Mouse (Mus musculus) forebrain, embryonic 10.5 days (tissue): ENCODE data around the gene Upk2. TPM values are rescaled to one million over a fixed set of nuclear protein-coding genes. Genes with fewer than 3 reads are reported as not detected.
A peak's percentile ranks its signal among the peaks of the same experiment; 100 is the strongest.
"Not testable (repeated sequence)": the region's sequence is repeated elsewhere in the genome, so short reads cannot be mapped to it uniquely, and the experiment has no call there.

Source experiments
- DNase-seq: peaks from one replicate; pipeline ENCODE4 v3.0.0-alpha.2; 2017; ENCODE audit warnings: low spot score; ENCODE audit errors: extremely low spot score
- H3K27ac ChIP-seq: fragments of 300-500 bp; sonication (generic); 2 replicates; pipeline ENCODE4 v1.5.1; 2016; ENCODE audit warnings: mild to moderate bottlenecking
- H3K27me3 ChIP-seq: fragments of 300-500 bp; sonication (generic); 2 replicates; pipeline ENCODE4 v1.6.1; 2016; ENCODE audit warnings: mild to moderate bottlenecking; ENCODE audit not compliant: poor library complexity, severe bottlenecking
- H3K36me3 ChIP-seq: fragments of 300-500 bp; sonication (generic); replicated peaks from 2 replicates; pipeline ENCODE4 v1.6.1; 2016; ENCODE audit warnings: mild to moderate bottlenecking, moderate library complexity
- H3K4me1 ChIP-seq: fragments of 300-500 bp; sonication (generic); 2 replicates; pipeline ENCODE4 v1.6.1; 2016
- H3K4me3 ChIP-seq: fragments of 300-500 bp; sonication (generic); 2 replicates; pipeline ENCODE4 v1.5.1; 2016; ENCODE audit warnings: mild to moderate bottlenecking, moderate library complexity
- H3K9me3 ChIP-seq: fragments of 300-500 bp; sonication (generic); 2 replicates; pipeline ENCODE4 v1.6.1; 2016; ENCODE audit warnings: mild to moderate bottlenecking, moderate library complexity
- WGBS: fragments of 180-500 bp; shearing (Covaris S2); methylation state at CpG from one replicate; pipeline ENCODE4 v1.1.7; 2016; 5-methylcytosine and 5-hydroxymethylcytosine counted together
- polyA plus RNA-seq: library from polyadenylated mRNA; unstranded; fragments of >200 nt; fragmentation: Nextera tagmentation; extraction: Ambion mirVana; gene quantifications from 2 replicates; pipeline ENCODE4 v1.2.1, GENCODE M21; 2016

The Upk2 gene
- polyA plus RNA-seq, 1 experiment from 2014 or later = not detected

DNA sequence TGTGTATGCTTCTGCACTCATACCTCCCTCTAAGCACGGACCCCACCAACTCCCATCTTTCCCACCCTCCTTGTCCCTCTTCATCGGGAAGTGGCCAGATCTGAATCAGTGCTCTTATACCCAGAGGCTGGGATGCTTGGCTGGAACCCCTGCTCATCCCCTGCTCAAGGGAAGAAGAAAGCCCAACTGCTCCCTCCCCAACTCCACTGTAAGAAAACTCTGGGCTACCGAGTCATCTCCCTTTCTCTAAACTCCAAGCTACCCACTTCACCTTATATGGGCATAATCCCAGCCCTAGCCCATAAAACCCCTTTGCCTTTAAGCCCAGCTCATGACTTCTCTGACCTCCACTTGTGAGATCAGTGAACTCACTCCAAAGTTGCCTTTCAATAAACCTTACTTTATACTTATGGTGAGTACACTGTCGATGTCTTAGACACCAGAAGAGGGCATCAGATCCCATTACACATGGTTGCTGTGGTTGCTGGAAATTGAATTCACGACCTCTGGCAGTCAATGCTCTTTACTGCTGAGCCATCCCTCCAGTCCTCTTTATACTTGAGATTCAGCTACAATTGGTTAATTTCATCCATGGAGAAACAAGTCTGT is 22.1 kb downstream of the Upk2 start:
- Histone ChIP-seq H3K4me3 (no peak overlapping the region), H3K4me1 (peaks cover 7% of the 10 kb centered on the region), H3K36me3 (no peaks in the 10 kb centered on the region), H3K27me3 (no peaks in the 10 kb centered on the region), H3K27ac (no peak overlapping the region), H3K9me3 (no peaks in the 10 kb centered on the region)
- no peak for DNase-seq
- 59% methylated on average over 5 of the region's 5 CpGs for WGBS

DNA sequence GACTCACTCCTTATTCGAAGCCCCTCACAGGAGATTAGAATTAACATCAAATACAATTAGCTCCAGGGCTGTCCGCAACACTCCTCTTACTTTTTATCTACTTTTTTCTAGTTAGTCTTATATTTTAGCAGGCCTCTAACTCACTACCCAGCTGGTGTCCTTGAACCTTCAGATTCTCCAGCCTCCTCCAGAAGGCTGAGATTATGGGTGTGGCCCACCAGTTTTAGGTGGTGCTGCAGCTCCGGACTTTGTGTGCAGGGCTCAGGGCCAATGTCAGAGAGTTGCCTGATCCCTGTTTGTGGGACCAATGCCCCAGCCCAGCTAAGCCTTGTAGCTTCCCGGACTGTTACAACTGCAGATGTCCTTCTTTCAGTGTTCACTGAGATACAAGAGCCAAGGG is 31.2 kb downstream of the Upk2 start:
- 0 out of 2 replicates have a peak, but pooled peaks cover under 1% of the 10 kb centered on the region for H3K4me1 ChIP-seq
- 91% methylated on average over 4 of the region's 4 CpGs for WGBS

GRCm38 (mm10) chr9:44420280-44420898 is 34.4 kb downstream of the Upk2 start:
- Histone ChIP-seq H3K4me1 (peaks cover 15% of the 10 kb centered on the region), H3K27ac (no peak overlapping the region), H3K36me3 (peaks cover 12% of the 10 kb centered on the region), H3K27me3 (no peaks in the 10 kb centered on the region), H3K9me3 (peaks cover 5% of the 10 kb centered on the region; the same call in 1 of the 2 replicates), H3K4me3 (no peak overlapping the region)
- WGBS = 88% methylated on average over 5 of the region's 5 CpGs
- no peak for DNase-seq

More for the DNA sequence above, 31.2 kb downstream of the Upk2 start:
- Histone ChIP-seq H3K36me3 (no peaks in the 10 kb centered on the region), H3K9me3 (peaks cover 5% of the 10 kb centered on the region; the same call in 1 of the 2 replicates), H3K27me3 (no peaks in the 10 kb centered on the region), H3K4me3 (no peak overlapping the region), H3K27ac (no peak overlapping the region)
- no peak for DNase-seq

DNA sequence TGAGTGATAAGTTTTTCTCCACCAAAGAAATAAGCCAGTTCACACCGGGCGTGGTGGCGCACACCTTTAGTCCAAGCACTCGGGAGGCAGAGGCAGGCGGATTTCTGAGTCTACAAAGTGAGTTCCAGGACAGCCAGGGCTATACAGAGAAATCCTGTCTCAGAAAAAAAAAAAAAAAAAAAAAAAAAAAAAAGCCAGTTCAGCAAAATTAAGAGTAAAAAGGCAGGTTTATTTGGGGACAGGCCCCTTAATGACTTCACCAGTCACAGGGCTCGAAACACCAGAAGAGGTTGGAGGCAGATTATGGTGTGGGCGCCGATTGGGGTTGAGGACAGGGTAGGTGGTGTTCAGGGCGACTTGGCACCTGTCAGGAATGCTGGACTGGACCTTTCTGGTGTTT is 35.0 kb downstream of the Upk2 start:
- H3K4me3 ChIP-seq, DNase-seq, H3K9me3 ChIP-seq, H3K27ac ChIP-seq, H3K27me3 ChIP-seq: not testable (repeated sequence)
- Histone ChIP-seq H3K36me3 (peaks cover 16% of the 10 kb centered on the region), H3K4me1 (peaks cover 15% of the 10 kb centered on the region)
- WGBS = 94% methylated on average over 9 of the region's 9 CpGs

- H3K27me3 ChIP-seq = no peaks in the 10 kb centered on the region
- H3K9me3 ChIP-seq = peaks cover 5% of the 10 kb centered on the region; the same call in 1 of the 2 replicates
- DNase-seq = no peak
- peaks cover 26% of the 10 kb centered on the region for H3K36me3 ChIP-seq
- 81% methylated on average over 14 of the region's 14 CpGs for WGBS
- H3K4me3 ChIP-seq = peak within 1 kb of the TSS; percentile 96
- peaks cover 15% of the 10 kb centered on the region for H3K4me1 ChIP-seq
- peak within 1 kb of the TSS; percentile 92 for H3K27ac ChIP-seq
Observed at GRCm38 (mm10) chr9:44418519-44419385, 36.0 kb downstream of the Upk2 start, which contains the start of gene Ccdc84. Gene Ccdc84 (minus strand): TSS chr9:44418569.

DNA sequence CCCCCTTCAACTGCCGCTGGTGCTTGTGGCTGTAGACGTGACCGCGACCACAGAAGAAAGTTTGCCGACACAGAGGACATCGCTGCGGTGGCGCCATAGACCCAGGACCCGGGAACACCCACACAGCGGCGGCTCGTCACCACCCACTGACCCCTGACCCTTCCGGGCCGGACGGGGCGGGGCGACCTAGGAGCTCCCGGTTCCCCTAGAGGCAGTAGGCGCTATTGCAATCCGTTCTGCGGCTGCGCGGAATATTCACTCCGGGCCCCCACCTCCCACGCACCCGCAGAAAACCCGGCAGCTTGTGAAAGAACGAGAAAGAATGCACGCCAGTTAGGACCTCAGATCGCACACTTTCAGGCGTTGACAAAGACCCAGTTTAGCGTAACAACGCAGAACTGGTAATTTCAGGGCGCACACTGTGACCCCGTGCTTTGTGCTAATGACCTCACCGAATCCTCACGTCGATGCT is 36.8 kb downstream of the Upk2 start:
- WGBS = under 1% methylated on average over 38 of the region's 38 CpGs
- H3K4me3 ChIP-seq = peak overlapping the region; percentile 96
- peaks cover 34% of the 10 kb centered on the region for H3K36me3 ChIP-seq
- H3K27me3 ChIP-seq = no peaks in the 10 kb centered on the region
- peak overlapping the region; percentile 92 for H3K27ac ChIP-seq
- peaks cover 5% of the 10 kb centered on the region; the same call in 1 of the 2 replicates for H3K9me3 ChIP-seq
- peaks cover 15% of the 10 kb centered on the region for H3K4me1 ChIP-seq
- DNase-seq = peak; percentile 93

DNA sequence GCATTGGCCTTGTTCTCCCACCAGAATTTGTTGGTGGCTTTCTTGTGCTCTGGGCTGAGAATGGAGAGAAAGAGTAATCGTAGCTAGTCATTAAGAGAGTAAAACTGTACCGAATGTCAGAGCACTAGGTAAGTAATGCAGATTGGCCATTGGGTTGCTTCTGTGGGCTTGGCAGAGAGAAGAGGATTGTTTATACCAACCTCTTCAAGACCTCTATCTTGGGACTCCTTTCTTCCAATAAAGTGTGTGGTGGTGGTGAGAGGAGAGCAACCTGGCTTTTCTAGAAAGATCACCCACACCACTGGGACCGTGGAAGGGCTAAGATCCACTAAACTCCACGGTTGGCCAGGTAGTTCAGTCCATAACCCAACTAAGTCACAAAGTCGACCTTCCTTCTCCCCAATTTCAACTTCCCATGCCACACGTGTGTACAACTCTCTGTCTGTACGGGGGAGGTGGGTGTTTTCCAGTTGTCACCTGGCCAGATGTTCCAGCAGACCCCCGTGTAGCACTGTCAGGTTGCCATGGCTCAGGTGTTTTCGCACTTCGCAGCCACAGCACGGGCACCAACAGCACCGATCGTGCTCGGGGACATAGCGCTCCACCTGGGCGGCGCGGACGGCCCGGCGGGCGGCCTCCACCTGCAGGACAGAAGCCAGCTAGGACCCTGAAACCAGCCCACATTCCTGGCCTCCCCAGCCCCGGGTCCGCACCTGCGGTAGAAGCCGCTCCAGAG is 37.5 kb downstream of the Upk2 start:
- peaks cover 40% of the 10 kb centered on the region for H3K36me3 ChIP-seq
- WGBS = 8% methylated on average over 26 of the region's 26 CpGs
- no peak for DNase-seq
- peak overlapping the region; percentile 96 for H3K4me3 ChIP-seq
- H3K4me1 ChIP-seq = peaks cover 15% of the 10 kb centered on the region
- peaks cover 5% of the 10 kb centered on the region; the same call in 1 of the 2 replicates for H3K9me3 ChIP-seq
- H3K27me3 ChIP-seq = no peaks in the 10 kb centered on the region
- peak overlapping the region; percentile 92 for H3K27ac ChIP-seq

DNA sequence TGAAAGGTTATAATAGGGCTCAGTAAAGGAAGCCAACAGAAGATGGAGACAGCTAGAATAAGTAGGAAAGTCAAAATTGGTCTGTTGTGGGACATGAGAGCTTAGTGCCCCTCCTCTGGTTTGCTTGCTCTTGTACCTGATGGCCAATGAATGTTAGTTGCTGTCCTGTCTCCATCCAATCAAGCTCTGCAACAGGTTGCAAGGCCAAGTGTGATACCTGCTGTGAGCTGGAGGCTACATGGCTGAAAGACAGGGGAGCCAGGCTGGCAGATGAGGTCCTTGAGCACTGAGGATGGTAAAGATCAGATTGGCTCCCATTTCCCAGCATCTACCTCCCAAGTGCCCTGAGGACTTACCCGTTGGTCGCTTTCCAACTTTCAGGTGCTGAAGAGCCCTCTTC is 42.0 kb downstream of the Upk2 start:
- no peak for DNase-seq
- Histone ChIP-seq H3K9me3 (no peaks in the 10 kb centered on the region), H3K36me3 (peaks cover 81% of the 10 kb centered on the region), H3K27ac (no peak overlapping the region), H3K4me3 (no peak overlapping the region), H3K27me3 (no peaks in the 10 kb centered on the region), H3K4me1 (peaks cover 23% of the 10 kb centered on the region)
- 78% methylated on average over 2 of the region's 2 CpGs for WGBS

GRCm38 (mm10) chr9:44412306-44412705 is 42.5 kb downstream of the Upk2 start:
- Histone ChIP-seq H3K9me3 (no peaks in the 10 kb centered on the region), H3K4me3 (no peak overlapping the region), H3K27me3 (no peaks in the 10 kb centered on the region), H3K4me1 (peaks cover 18% of the 10 kb centered on the region), H3K27ac (no peak overlapping the region), H3K36me3 (peaks cover 81% of the 10 kb centered on the region)
- DNase-seq = no peak
- WGBS = 85% methylated on average over 4 of the region's 4 CpGs

- no peaks in the 10 kb centered on the region for H3K9me3 ChIP-seq
- 84% methylated on average over 1 of the region's 1 CpGs for WGBS
- no peak overlapping the region for H3K27ac ChIP-seq
- H3K27me3 ChIP-seq = no peaks in the 10 kb centered on the region
- H3K4me1 ChIP-seq = peaks cover 14% of the 10 kb centered on the region
- peaks cover 81% of the 10 kb centered on the region for H3K36me3 ChIP-seq
- no peak overlapping the region for H3K4me3 ChIP-seq
- no peak for DNase-seq
Observed at GRCm38 (mm10) chr9:44411601-44412130, 43.1 kb downstream of the Upk2 start.

DNA sequence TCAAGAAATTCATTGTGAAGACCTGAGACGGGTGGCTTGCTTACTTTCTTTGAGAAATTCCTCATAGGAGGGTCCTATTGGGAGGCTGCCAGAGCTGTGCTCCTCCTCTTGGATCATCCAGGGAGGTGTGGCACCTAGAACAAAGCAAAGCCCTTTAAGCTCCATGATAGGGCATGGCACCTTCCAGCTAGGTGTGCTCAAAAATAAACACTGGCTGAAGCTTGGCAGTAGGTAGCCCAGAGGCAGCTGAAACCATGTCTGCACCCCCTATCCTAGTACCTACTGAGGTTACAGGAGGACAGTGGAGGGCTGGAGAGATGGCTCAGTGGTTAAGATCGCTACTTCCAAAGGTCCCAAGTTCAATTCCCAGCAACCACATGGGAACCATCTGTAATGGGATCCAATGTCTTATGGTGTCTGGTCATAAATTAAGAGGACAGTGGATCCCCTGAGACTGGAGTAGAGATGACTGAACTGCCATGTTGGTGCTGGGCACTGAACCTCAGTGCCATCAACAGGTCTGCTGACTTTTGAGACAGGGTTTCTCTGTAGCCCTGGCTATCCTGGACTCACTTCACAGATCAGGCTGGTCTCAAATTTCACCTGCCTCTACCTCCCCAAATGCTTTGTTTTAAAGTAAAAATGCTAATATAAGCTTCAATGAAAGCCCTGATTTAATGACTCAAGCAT is 44.0 kb downstream of the Upk2 start:
- no peaks in the 10 kb centered on the region for H3K27me3 ChIP-seq
- WGBS = 82% methylated on average over 2 of the region's 2 CpGs
- no peak for DNase-seq
- no peak overlapping the region for H3K4me3 ChIP-seq
- H3K27ac ChIP-seq = no peak overlapping the region
- no peaks in the 10 kb centered on the region for H3K9me3 ChIP-seq
- H3K36me3 ChIP-seq = peaks cover 73% of the 10 kb centered on the region
- peaks cover 22% of the 10 kb centered on the region for H3K4me1 ChIP-seq
